Mouse (Mus musculus) spleen, adult 2 months (tissue): ENCODE measurements around the gene Ap3b2.

ENCODE experiments used
- CTCF ChIP-seq: fragments of 200-500 bp; IDR thresholded peaks from 2 replicates; pipeline ENCODE4 v1.5.1; 2011; ENCODE audit warnings: mild to moderate bottlenecking, inconsistent platforms; ENCODE audit not compliant: insufficient read depth, insufficient read length, insufficient replicate concordance; ENCODE audit errors: extremely low read depth
- POLR2A ChIP-seq: fragments of 200-500 bp; IDR thresholded peaks from 2 replicates; pipeline ENCODE4 v1.6.1; 2011; ENCODE audit warnings: low read depth, low read length, inconsistent platforms

GRCm38 (mm10) chr7:81475221-81475620 lies 18.5 kb downstream of the Ap3b2 start:
- no peak for TF ChIP-seq CTCF
- TF ChIP-seq POLR2A: no peak
